Mouse (Mus musculus) lung, adult 2 months (tissue): ENCODE measurements around the gene Adap1.

Experiments used
- CTCF ChIP-seq: fragments of 200-500 bp; IDR thresholded peaks from 2 replicates; pipeline ENCODE4 v1.5.1; 2011; ENCODE audit warnings: mild to moderate bottlenecking, low read length, control low read depth; ENCODE audit not compliant: insufficient read depth
- POLR2A ChIP-seq: fragments of 200-500 bp; IDR thresholded peaks from 2 replicates; pipeline ENCODE4 v1.6.1; 2011; ENCODE audit warnings: low read depth, mild to moderate bottlenecking, control low read depth, low read length, borderline replicate concordance; ENCODE audit errors: extremely low read depth

DNA sequence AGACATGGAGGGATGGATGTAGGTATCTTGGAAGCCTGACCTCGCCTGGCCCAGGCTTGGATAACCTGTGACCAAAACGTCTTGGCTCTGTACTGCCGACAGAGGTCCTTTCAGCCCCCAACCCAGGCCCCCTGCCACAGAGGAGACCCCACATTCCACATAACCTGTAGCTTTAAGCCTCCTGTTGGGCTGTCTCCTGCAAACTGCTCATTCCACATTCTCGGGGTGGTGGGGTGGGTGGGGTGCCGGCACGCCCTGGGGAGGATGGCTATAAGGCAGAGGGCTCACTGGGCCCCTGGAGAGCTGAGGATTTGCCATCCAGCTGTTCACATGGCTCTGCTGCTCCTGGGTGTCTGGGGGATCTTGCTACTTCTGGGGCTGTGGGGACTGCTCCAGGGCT is 26.9 kb upstream of the Adap1 start, which contains the start of gene Cyp2w1:
- TF ChIP-seq CTCF (no peak), POLR2A (no peak)
